Mouse (Mus musculus) liver (tissue): ENCODE data around the gene Cygb.
"Not testable (repeated sequence)": the region's sequence is repeated elsewhere in the genome, so short reads cannot be mapped to it uniquely, and the experiment has no call there.

Source experiments
- DNase-seq: peaks from one replicate; pipeline ENCODE4 v3.0.0-alpha.2; 2020; ENCODE audit warnings: mixed read lengths

Gene Cygb

GRCm38 (mm10) chr11:116654255-116654821 is at the start of gene Cygb:
TSS of gene Cygb (minus strand) at chr11:116654313.
- no peak for DNase-seq

GRCm38 (mm10) chr11:116701377-116701841 is 47.3 kb upstream of the Cygb start:
- DNase-seq, result no peak

DNA sequence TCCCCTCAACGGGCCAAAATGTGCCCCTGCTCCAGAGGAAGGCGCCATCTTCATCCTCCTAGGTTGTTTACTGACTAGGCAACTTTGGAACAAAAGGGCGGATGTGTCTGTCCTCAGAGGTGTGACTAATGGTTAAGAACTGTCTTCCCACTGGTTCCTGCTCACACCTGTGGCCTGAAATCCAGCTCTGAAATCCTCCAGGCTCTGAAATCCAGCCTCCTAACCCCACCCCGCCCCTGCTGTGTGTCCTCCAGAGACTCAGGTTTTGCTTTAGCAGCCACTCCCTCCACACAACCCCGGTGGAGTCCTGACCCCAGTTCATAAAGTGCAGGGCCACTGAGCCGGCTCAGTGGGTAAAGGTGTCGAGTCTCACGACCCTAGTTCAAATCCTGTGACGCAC is 43.4 kb upstream of the Cygb start:
- no peak for DNase-seq

DNA sequence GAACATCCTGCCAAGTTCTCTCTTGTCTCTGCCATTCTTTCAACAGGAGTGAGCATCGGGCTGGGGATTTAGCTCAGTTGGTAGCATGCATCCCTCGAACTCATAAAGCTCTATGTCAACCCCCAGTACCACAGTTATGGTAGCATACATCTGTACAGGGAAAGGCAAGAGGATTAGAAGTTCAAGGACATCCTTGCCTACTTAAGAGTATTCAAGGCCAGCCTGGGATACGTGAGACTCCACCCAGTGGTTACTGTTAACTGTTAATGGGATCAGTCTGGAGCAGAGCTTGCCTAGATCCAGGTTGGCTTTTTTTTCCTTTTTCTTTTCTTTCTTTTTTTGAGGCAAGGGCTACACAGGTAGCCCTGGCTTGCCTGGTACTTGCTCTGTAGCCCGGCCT is 42.3 kb upstream of the Cygb start:
- DNase-seq, result no peak

DNA sequence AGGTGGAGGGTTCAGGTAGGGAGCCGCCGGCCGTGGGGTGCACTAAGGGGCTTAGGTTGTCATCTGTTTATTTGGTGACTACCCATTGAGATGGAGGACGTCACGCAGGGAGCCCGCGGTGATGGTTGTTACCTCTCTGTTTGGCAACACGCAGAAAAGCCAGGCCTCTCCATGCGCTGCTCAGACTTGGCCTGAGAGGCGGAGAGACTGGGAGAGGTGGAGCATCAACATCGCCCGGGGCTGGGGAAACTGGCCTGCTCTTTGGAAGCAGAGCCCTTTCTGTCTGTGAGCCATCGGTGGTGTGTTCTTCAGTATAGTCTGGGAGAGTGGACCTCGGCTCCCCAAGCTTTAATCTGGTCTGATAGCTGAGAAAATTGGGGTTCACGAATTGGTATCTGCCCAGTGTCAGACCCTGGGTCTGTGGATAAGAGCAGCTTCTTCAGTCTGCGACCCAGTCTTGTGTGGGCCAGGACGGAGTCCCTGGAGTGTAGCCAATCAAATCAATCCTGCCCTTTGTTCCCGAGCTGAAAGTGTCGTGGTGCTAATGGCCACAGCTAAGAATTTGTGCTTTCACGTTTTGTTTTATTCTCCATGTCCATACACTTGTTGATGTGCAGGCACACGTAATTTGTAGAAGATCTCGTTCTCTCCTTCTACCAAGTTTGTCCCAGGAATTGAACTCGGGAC is 41.2 kb upstream of the Cygb start:
- no peak for DNase-seq

- DNase-seq, result no peak
These were observed 40.4 kb upstream of the Cygb start for GRCm38 (mm10) chr11:116694250-116695193.

DNA sequence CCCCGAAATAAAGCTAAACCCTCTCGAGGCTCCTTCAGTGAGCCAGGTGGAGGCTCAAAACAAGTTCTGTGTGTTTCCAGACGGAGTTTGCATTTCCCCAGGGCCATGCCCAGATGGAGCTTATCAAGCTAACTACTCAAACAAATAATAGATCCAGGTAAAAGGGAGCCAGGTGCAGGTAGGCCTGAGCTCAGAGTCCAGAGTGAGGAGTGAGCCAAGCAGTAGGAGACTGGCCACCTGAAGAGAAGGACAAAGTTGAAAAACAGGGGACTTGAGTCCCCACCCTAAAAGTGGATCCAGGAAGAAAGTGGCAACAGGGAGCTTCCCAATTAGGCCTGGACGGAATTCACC is 39.8 kb upstream of the Cygb start:
- no peak for DNase-seq

GRCm38 (mm10) chr11:116690701-116691575 is 36.8 kb upstream of the Cygb start:
- no peak for DNase-seq

DNA sequence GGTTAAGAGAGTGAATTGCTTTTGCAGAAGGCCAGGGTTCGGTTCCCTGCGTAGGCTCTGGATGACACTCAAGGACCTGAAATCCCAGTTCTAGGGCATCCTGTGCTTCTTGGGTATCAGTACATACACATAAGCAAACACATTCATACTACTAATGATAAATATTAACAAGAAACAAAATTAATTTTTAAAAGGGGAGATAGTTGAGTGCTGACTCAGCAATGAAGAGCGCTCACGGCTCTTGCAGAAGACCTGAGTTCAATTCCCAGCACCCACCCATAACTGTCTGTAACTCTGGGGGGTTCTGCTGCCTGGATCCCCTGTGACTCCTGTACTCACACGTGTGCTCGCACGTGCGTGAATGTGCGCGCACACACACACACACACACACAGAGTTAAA is 35.5 kb upstream of the Cygb start:
- DNase-seq, result no peak

DNA sequence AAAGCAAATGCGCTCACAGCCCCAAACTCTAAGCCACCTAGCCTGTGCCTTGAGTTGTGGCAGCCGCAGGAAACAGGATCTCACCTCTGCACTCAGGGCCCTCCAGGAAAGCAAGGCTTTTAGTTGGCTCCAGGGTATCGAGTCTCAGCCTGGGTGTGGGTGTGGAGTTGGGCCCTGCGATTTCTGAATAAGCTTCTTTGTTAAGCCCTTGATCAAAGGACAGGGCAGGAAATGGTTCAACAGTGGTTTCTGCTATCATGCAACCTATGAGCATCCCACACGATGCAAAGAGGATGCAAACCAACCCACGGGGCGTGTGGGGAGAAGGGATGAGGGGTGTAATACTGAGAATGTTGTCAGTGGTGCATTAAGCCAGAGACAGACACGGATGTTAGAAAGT is 33.8 kb upstream of the Cygb start:
- DNase-seq, result no peak

GRCm38 (mm10) chr11:116685729-116686128 is 31.6 kb upstream of the Cygb start:
- no peak for DNase-seq

DNA sequence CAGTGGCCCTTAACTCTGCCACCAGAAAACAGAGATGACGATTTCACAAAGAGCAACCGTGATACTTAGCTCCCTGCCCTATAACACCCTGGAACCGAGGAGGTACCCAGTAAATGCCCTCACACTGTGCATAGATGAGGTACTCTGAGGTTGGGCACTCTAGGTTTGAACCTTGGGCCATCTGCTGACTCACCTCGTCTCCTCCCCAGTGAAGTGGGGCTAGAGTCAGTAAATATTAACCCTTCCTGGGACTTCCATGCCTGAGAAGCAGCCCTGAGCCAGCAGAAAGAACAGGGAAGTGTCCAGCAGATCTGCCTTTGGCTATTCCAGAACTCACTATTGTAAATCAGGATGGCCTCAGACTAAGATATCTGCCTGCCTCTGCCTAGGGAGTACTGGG is 29.7 kb upstream of the Cygb start:
- DNase-seq, result no peak

- no peak for DNase-seq
These were observed 28.5 kb upstream of the Cygb start for GRCm38 (mm10) chr11:116682501-116683144.

DNA sequence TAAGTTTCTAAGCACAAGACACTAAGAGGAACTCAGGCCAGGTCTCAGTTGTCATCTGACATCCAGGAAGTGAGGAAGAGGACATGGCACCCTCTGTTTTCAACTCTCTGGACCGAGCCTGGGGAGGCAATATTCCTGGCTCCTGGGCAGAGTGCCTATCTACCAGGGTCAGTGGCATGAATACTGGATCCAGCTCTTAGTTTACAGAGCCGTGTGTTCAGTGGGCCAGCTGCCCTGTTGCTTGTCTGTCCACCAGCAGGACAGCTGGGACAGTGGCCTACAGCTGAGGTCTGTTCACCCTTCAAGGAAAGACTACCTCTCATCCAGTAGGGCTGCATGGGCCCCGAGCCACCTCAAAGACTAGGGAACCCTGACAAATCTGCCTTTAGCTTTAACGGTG is 27.0 kb upstream of the Cygb start:
- DNase-seq, result no peak

DNA sequence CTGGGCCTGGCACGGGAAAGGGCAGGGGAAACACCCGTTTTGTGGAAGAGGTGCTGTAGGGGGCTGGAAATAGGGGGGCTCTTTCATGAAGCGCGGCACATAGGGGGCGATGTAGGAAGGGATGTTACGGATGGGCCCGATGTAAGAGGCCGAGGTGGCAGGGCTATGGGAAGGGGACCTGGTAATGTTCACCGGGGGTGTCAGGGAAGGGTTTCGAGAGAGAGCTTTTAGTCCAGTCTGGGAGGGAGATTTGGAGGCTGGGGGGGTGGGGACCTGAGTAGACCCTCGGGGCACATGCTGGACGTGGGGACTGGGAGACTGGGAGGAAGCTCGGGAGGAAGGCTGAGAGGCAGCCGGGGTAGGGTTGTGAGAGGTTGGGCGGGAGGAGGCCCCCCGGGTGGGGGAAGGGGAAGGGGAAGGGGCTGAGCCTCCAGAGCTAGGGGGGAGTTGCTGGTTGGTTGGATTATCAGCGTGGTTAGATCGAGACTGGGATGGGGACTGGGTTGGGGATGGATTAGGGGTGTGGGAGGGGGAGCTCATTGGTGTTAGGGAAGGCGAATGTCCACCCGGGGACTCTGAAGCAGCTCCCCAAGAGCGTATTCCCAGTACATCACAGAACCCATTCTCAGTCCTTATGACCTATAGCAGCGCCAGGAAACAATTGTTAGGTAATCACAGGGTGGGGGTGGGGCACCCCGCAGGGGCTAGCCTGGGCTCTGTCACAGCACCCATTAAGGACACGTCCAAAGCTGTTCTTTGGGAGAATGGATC is 26.4 kb upstream of the Cygb start:
- DNase-seq, result no peak

DNA sequence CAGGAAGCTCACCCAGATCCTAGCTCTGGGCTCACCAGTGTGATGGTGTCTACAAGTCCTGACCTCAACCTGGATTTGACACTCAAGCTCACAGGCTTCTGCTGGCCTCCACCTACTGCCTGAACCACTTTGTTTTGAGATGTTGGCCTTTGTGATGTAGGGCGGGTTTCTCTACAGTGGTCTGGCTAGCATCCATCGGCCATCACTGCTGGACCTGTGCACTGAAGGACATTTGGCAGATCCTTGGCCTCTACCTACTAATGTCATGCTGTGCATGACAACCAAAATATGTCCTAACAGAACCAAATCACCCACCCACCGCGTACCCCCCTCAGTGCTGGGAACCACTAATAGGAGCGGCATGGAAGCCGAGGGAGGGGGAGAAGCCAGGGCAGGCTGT is 25.0 kb upstream of the Cygb start:
- DNase-seq, result no peak

DNA sequence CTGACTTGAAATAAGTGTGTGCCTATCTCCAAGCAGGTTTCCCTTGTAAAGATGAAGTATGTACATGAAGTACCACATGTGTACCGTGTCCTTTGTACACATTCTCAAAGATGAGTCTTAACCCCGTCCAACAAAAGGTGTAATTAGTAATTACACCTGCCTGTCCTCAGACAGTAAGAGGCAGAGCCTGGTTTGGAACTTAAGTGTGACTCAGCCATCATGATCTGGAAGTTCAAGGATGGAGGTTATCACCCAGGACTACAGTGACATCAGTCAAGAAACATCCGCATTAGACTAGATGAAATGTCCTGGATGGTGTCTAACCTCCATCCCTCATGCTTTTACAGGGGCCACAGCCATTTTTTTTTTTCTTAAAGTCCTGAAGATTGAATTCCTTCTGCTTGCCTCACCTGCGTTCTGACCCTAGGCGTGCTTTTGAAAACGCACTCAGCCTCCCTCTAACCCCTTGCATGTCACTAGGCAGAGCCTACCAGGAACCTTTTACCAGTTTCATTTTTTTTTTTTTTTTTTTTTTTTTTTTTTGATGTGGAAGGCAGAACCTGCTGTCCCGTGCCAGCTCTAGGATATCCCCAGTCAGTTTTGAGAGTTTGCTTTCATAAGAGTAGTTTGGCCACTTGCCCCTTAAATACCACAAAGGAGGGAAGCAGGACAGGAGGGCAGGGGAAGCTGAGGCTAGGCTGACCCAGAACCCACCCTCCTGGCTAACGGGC is 23.8 kb upstream of the Cygb start:
- DNase-seq, result no peak

- no peak for DNase-seq
These were observed 22.3 kb upstream of the Cygb start for GRCm38 (mm10) chr11:116676175-116676976.

DNA sequence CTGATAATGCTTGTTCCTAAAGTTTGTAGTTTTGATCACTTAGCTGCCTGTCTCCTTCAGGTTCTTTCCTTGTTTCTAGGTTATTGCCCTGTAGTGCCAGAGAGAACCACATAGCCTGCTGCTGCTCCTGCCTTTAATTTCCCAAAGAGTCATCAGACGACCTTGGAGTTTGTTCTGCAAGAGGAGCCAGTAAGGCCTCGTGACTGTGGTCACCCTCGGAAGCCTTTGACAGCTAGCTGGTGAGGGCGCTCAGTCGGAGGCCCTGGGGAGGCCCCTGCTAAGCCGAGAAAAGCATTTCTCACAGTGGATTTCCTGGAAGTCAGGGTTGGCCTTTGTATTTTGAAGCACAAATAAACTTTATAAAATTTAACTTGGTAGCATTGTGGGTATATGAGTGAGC is 21.3 kb upstream of the Cygb start:
- not testable (repeated sequence) for DNase-seq
